Mouse (Mus musculus): ENCODE measurements around the gene Top1. TPM values are rescaled to one million over a fixed set of nuclear protein-coding genes. Genes with fewer than 3 reads are reported as not detected.

Gene Top1
- total RNA-seq, 2 experiments from 2014 or later, result 81.3 to 88.4 TPM

- no peak for DNase-seq (ENCODE audit: low spot score in 2 of 2)
These were observed 125.9 kb downstream of the Top1 start for GRCm38 (mm10) chr2:160771325-160772276.

Small RNA genes lying within 50 kb of the gene (microRNA-seq; reads per million reads assigned to microRNA genes)
- not detected for gene Gm23968

Other genes starting within 250 kb of the Top1 start
- 100 to 1,000 TPM; 132 TPM for gene Plcg1, start 85.4 kb downstream of the Top1 start, total RNA-seq (2021)
- gene Zhx3, start 227.1 kb downstream of the Top1 start, total RNA-seq (2021), result 10 to 100 TPM; 71.5 to 73.3 TPM
- gene Lpin3, start 234.8 kb downstream of the Top1 start, total RNA-seq (2021), result 10 to 100 TPM; 44.6 to 45.1 TPM